Mouse (Mus musculus) spleen, adult 2 months (tissue): Measurements from ENCODE around the gene Hmga1. TPM values are rescaled to one million over a fixed set of nuclear protein-coding genes. Genes with fewer than 3 reads are reported as not detected.

Experiments used
- DNase-seq, 2 experiments: peaks; one replicate each; pipeline versions ENCODE4 v3.0.0 to v3.0.0-alpha.2; 2012 to 2021; ENCODE audit warnings: low spot score in 2 of 2, low read depth in 1 of 2
- H3K27ac ChIP-seq: fragments of 200-500 bp; 2 replicates; pipeline ENCODE4 v1.5.1; 2012; ENCODE audit warnings: low read length, inconsistent platforms; ENCODE audit not compliant: insufficient read depth
- H3K27me3 ChIP-seq: fragments of 200-500 bp; 2 replicates; pipeline ENCODE4 v1.6.1; 2012; ENCODE audit warnings: mild to moderate bottlenecking, moderate library complexity, low read length, inconsistent platforms; ENCODE audit not compliant: control insufficient read depth, insufficient read depth
- H3K36me3 ChIP-seq: fragments of 200-500 bp; 2 replicates; pipeline ENCODE4 v1.6.1; 2012; ENCODE audit warnings: mild to moderate bottlenecking, low read length, inconsistent platforms; ENCODE audit not compliant: control insufficient read depth, insufficient read depth
- H3K4me1 ChIP-seq: fragments of 200-500 bp; 2 replicates; pipeline ENCODE4 v1.6.1; 2011; ENCODE audit warnings: inconsistent platforms; ENCODE audit not compliant: control insufficient read depth, insufficient read depth, insufficient read length
- H3K4me3 ChIP-seq: fragments of 200-500 bp; 2 replicates; pipeline ENCODE4 v1.5.1; 2011; ENCODE audit warnings: mild to moderate bottlenecking, inconsistent platforms; ENCODE audit not compliant: insufficient read depth, insufficient read length; ENCODE audit errors: extremely low read depth
- CTCF ChIP-seq: fragments of 200-500 bp; IDR thresholded peaks from 2 replicates; pipeline ENCODE4 v1.5.1; 2011; ENCODE audit warnings: mild to moderate bottlenecking, inconsistent platforms; ENCODE audit not compliant: insufficient read depth, insufficient read length, insufficient replicate concordance; ENCODE audit errors: extremely low read depth
- POLR2A ChIP-seq: fragments of 200-500 bp; IDR thresholded peaks from 2 replicates; pipeline ENCODE4 v1.6.1; 2011; ENCODE audit warnings: low read depth, low read length, inconsistent platforms
- WGBS: fragments of 180-500 bp; shearing (Covaris S2); methylation state at CpG from one replicate; pipeline ENCODE4 v1.1.7; 2018; 5-methylcytosine and 5-hydroxymethylcytosine counted together
- polyA plus RNA-seq: library from polyadenylated mRNA; depleted of rRNA; stranded (reverse); fragments of >200 nt; gene quantifications from 2 replicates; pipeline ENCODE4 v1.2.3, GENCODE M21; 2012

Hmga1 gene
- polyA plus RNA-seq, 1 experiment: 78.5 TPM

GRCm38 (mm10) chr17:27554062-27554960 lies 2.0 kb upstream of the Hmga1 start:
- Histone ChIP-seq H3K4me1 (peaks cover 22% of the 10 kb centered on the region), H3K27me3 (no peaks in the 10 kb centered on the region), H3K4me3 (0 out of 2 replicates have a peak overlapping the region, but pooled peaks have one; percentile 29), H3K36me3 (no peaks in the 10 kb centered on the region), H3K27ac (peak overlapping the region; percentile 26; the same call in 1 of the 2 replicates)
- no peak for DNase-seq
- TF ChIP-seq CTCF (no peak), POLR2A (no peak)
- 59% methylated on average over 20 of the region's 20 CpGs for WGBS

- under 1% methylated on average over 31 of the region's 39 CpGs for WGBS
- TF ChIP-seq CTCF (no peak), POLR2A (no peak)
- peak overlapping the region; percentile 94 for H3K27ac ChIP-seq
- H3K4me3 ChIP-seq: peak overlapping the region; percentile 73
- no peaks in the 10 kb centered on the region for H3K27me3 ChIP-seq
- H3K4me1 ChIP-seq: peaks cover 25% of the 10 kb centered on the region
- DNase-seq: peak in 1 of 2 experiments; percentile 42
- H3K36me3 ChIP-seq: peaks cover 2% of the 10 kb centered on the region; the same call in 1 of the 2 replicates
Measured at GRCm38 (mm10) chr17:27555075-27555511, 1.2 kb upstream of the Hmga1 start.

- H3K36me3 ChIP-seq: peaks cover 4% of the 10 kb centered on the region; the same call in 1 of the 2 replicates
- DNase-seq: peak; percentile 71 to 79
- peak overlapping the region; percentile 73 for H3K4me3 ChIP-seq
- 2% methylated on average over 55 of the region's 55 CpGs for WGBS
- TF ChIP-seq CTCF (no peak), POLR2A (no peak)
- no peaks in the 10 kb centered on the region for H3K27me3 ChIP-seq
- H3K27ac ChIP-seq: peak overlapping the region; percentile 94
- peaks cover 27% of the 10 kb centered on the region for H3K4me1 ChIP-seq
Measured at GRCm38 (mm10) chr17:27555512-27556172, 655 bp upstream of the Hmga1 start.

- Histone ChIP-seq H3K4me3 (peak overlapping the region; percentile 73), H3K27ac (peak overlapping the region; percentile 97), H3K36me3 (peaks cover 14% of the 10 kb centered on the region), H3K4me1 (peaks cover 32% of the 10 kb centered on the region), H3K27me3 (no peaks in the 10 kb centered on the region)
- WGBS: under 1% methylated on average over 69 of the region's 75 CpGs
- no peak for TF ChIP-seq CTCF
- TF ChIP-seq POLR2A: no peak
- DNase-seq: peak; percentile 35 to 71
Measured at GRCm38 (mm10) chr17:27557181-27557926, 1.1 kb downstream of the Hmga1 start.

GRCm38 (mm10) chr17:27557927-27558661 lies 1.8 kb downstream of the Hmga1 start:
- H3K4me3 ChIP-seq: peak overlapping the region; percentile 73
- H3K36me3 ChIP-seq: peaks cover 14% of the 10 kb centered on the region
- WGBS: 9% methylated on average over 14 of the region's 14 CpGs
- no peaks in the 10 kb centered on the region for H3K27me3 ChIP-seq
- no peak for TF ChIP-seq POLR2A
- no peak for TF ChIP-seq CTCF
- peak overlapping the region; percentile 97 for H3K27ac ChIP-seq
- no peak for DNase-seq
- H3K4me1 ChIP-seq: peaks cover 32% of the 10 kb centered on the region

- 25% methylated on average over 5 of the region's 5 CpGs for WGBS
- Histone ChIP-seq H3K36me3 (peaks cover 14% of the 10 kb centered on the region), H3K4me1 (peaks cover 32% of the 10 kb centered on the region), H3K27me3 (no peaks in the 10 kb centered on the region), H3K4me3 (no peak overlapping the region), H3K27ac (no peak overlapping the region)
- DNase-seq: no peak
- no peak for TF ChIP-seq CTCF
- no peak for TF ChIP-seq POLR2A
Measured at GRCm38 (mm10) chr17:27558845-27559244, 2.5 kb downstream of the Hmga1 start.
